Mouse (Mus musculus) left cerebral cortex, adult 2 months (tissue): ENCODE results near the gene Serinc3. TPM values are rescaled to one million over a fixed set of nuclear protein-coding genes. Genes with fewer than 3 reads are reported as not detected.

Source experiments
- DNase-seq, 2 experiments: peaks; one replicate each; pipeline ENCODE4 v3.0.0; 2021 to 2022; ENCODE audit warnings: low spot score in 2 of 2, mixed read lengths in 1 of 2; ENCODE audit errors: extremely low spot score in 1 of 2
- H3K27ac ChIP-seq: fragments of 200-600 bp; 2 replicates; pipeline ENCODE4 v1.8.1; 2022
- H3K4me3 ChIP-seq: fragments of 200-600 bp; 2 replicates; pipeline ENCODE4 v1.8.1; 2022
- CTCF ChIP-seq: fragments of 200-600 bp; IDR thresholded peaks from 2 replicates; pipeline ENCODE4 v1.8.1; 2022; ENCODE audit warnings: antibody characterized with exemption, mild to moderate bottlenecking, moderate library complexity
- intact Hi-C: fragments of 180-260 bp; cut with DNase I; formaldehyde crosslinking; loops from one replicate; pipeline ENCODE4 v1.15.1; 2025
- total RNA-seq, 2 experiments: library from RNA; stranded (reverse); gene quantifications; 2 replicates each; pipeline ENCODE4 v1.2.3; 2021

Serinc3 gene
- total RNA-seq, 2 experiments from 2014 or later = 213 to 234 TPM

DNA sequence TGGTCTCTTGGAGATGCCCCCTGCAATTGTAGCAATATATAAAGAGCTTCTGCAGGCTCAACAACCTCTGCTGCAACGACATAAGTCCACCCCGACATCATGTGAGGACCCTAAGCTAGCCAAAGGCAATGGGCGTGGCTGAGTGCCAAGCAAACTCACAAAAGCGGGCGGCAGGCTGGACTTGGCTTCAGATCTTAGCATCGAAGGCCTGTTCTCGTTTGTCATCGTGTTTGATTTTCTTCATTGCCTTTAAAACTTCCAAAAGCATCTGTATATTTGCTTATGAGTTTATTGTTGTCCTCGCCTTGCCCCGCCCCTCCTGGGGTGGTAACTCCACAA lies 60.9 kb downstream of the Serinc3 start:
- Histone ChIP-seq H3K4me3 (no peak overlapping the region), H3K27ac (no peak overlapping the region)
- no peak for TF ChIP-seq CTCF
- intact Hi-C loops = no loop called here
- no peak for DNase-seq

GRCm38 (mm10) chr2:163583226-163584087 lies 61.5 kb downstream of the Serinc3 start:
- no peak overlapping the region for H3K27ac ChIP-seq
- no peak for DNase-seq

DNA sequence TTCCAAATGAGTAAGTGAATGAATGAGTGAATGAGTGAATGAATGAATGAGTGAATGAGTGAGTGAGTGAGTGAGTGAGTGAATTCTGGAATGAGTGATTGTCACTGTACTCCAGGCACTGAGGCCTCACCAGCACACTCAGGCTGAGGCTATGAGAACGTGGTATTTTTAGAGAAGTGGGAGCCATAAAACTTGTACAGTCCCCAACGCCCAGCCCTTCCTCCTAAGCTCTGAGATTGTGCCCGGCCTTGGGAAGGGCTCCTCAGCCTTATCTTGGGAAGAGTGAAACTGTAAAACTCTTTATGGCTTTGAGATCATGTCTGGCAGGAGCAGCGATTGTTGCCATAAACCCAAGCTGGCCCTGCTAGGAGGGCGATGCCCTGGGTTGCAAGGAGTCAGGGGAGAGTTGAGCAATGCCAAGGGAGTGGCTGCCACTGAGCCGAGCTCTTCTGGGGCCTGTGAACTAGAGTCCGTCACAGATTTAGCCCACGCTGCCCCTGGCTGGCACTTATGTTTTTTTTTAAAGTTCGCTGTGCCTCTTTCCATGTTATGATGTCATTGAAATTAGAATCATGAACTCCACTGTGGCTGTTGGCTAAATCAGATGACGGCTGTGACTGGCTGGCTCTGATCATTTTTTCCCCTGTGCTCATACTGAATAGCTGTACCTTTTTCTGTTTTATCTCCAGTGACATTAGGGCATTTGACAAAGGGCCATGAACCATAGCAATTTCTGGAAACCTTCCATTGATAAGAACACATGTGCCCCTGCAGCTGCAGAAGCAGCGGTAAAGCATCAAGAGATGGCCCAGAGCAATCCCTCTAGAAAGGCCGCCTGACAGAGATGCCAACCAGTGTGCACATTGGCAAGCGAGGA lies 64.6 kb downstream of the Serinc3 start:
- TF ChIP-seq CTCF = no peak
- Histone ChIP-seq H3K27ac (no peak overlapping the region), H3K4me3 (no peak overlapping the region)
- DNase-seq = no peak
- intact Hi-C loops = no loop called here

More at GRCm38 (mm10) chr2:163583226-163584087, 61.5 kb downstream of the Serinc3 start:
- TF ChIP-seq CTCF = no peak
- intact Hi-C loops = no loop called here
- H3K4me3 ChIP-seq = no peak overlapping the region

GRCm38 (mm10) chr2:163577986-163578385 lies 66.9 kb downstream of the Serinc3 start:
- intact Hi-C loops = no loop called here
- no peak overlapping the region for H3K27ac ChIP-seq
- TF ChIP-seq CTCF = no peak
- H3K4me3 ChIP-seq = no peak overlapping the region
- no peak for DNase-seq

DNA sequence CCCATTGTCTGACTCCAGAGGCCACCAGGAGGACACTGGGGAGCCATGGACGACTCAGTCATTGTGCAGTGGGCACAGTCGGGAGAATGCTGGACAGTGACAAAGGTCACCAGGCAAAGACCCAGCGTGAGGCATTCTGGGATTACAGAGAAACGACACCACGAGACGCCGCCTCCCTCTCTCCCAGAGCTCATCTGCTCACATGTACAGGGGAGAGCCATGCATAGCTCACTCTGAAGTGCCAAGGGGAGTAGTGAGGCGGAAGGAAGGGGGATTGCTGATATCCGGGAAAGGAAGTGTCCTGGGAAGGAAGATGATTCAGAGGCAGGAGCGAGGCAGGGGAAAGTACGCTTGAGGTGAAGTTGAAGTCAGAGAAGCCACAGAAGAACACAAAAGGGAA lies 69.7 kb downstream of the Serinc3 start:
- TF ChIP-seq CTCF = no peak
- no peak for DNase-seq
- Histone ChIP-seq H3K27ac (no peak overlapping the region), H3K4me3 (no peak overlapping the region)
- intact Hi-C loops = no loop called here

- intact Hi-C loops = no loop called here
- no peak for DNase-seq
- no peak for TF ChIP-seq CTCF
- Histone ChIP-seq H3K4me3 (no peak overlapping the region), H3K27ac (no peak overlapping the region)
These were observed 70.6 kb downstream of the Serinc3 start for GRCm38 (mm10) chr2:163574321-163574720.

Other genes starting within 250 kb of the Serinc3 start
- under 1 TPM; 0.63 to 0.81 TPM for gene Jph2, start 247.1 kb downstream of the Serinc3 start, total RNA-seq
- 10 to 100 TPM; 20.7 to 23.8 TPM for gene Oser1, start 220.4 kb downstream of the Serinc3 start, total RNA-seq
- gene Gdap1l1, start 206.7 kb downstream of the Serinc3 start, total RNA-seq = 10 to 100 TPM; 67.7 to 70.7 TPM
- gene Fitm2, start 172.5 kb downstream of the Serinc3 start, total RNA-seq = 10 to 100 TPM; 19.2 to 20.2 TPM
- not detected for gene R3hdml, start 152.8 kb downstream of the Serinc3 start, total RNA-seq
- not detected for gene Hnf4a, start 138.3 kb downstream of the Serinc3 start, total RNA-seq
- gene Ttpal, start 42.8 kb downstream of the Serinc3 start, total RNA-seq = 10 to 100 TPM; 69.9 to 81.2 TPM
- gene Pkig, start 13.3 kb upstream of the Serinc3 start, total RNA-seq = 100 to 1,000 TPM; 126 to 129 TPM
- gene Ada, start 105.1 kb upstream of the Serinc3 start, total RNA-seq = under 1 TPM; 0.79 to 0.93 TPM
- under 1 TPM; 0.19 to 0.38 TPM for gene Ccn5, start 175.7 kb upstream of the Serinc3 start, total RNA-seq
- under 1 TPM in 1 of 2 experiments, not detected in 1; 0.28 TPM for gene Kcnk15, start 208.5 kb upstream of the Serinc3 start, total RNA-seq